Mouse (Mus musculus): ENCODE results near the gene Samd5. TPM values are rescaled to one million over a fixed set of nuclear protein-coding genes. Genes with fewer than 3 reads are reported as not detected.
A peak's percentile ranks its signal among the peaks of the same experiment; 100 is the strongest.

Samd5 gene
- polyA plus RNA-seq, 1 experiment from 2014 or later: 8.9 TPM

GRCm38 (mm10) chr10:9603290-9603689, 71.7 kb downstream of the Samd5 start:
- peak; percentile 18; the same call in 1 of the 2 replicates for ATAC-seq (ENCODE audit: low read depth)
- H3K9me3 ChIP-seq (ENCODE audit: control insufficient read depth, low read length): no peaks in the 10 kb centered on the region
- no peak overlapping the region for H3K4me3 ChIP-seq (ENCODE audit: low read length)
- no peak overlapping the region for H3K4me2 ChIP-seq (ENCODE audit: low read depth, low read length)
- no peaks in the 10 kb centered on the region for H3K36me3 ChIP-seq (ENCODE audit: control insufficient read depth, insufficient read depth, low read length)
- WGBS: 42% methylated on average over 5 of the region's 5 CpGs
- H3K4me1 ChIP-seq (replicated peaks; ENCODE audit: control insufficient read depth, insufficient read depth, low read length): peaks cover 11% of the 10 kb centered on the region; the same call in 1 of the 2 replicates
- H3K27ac ChIP-seq (ENCODE audit: low read length): peak overlapping the region; percentile 25; the same call in 1 of the 2 replicates
- no peaks in the 10 kb centered on the region for H3K27me3 ChIP-seq (ENCODE audit: control insufficient read depth, insufficient read depth, low read depth, low read length)
- no peak overlapping the region for H3K9ac ChIP-seq (ENCODE audit: low read length)

- ATAC-seq (ENCODE audit: low read depth): peak; percentile 75
- peak overlapping the region; percentile 25 for H3K27ac ChIP-seq (ENCODE audit: low read length)
These were observed 72.2 kb downstream of the Samd5 start for GRCm38 (mm10) chr10:9602845-9603244.

GRCm38 (mm10) chr10:9602389-9602788, 72.6 kb downstream of the Samd5 start:
- Histone ChIP-seq H3K27me3 (ENCODE audit: control insufficient read depth, insufficient read depth, low read depth, low read length) (no peaks in the 10 kb centered on the region), H3K9me3 (ENCODE audit: control insufficient read depth, low read length) (no peaks in the 10 kb centered on the region), H3K4me1 (replicated peaks; ENCODE audit: control insufficient read depth, insufficient read depth, low read length) (peaks cover 9% of the 10 kb centered on the region; the same call in 1 of the 2 replicates), H3K9ac (ENCODE audit: low read length) (no peak overlapping the region), H3K4me3 (ENCODE audit: low read length) (no peak overlapping the region), H3K36me3 (ENCODE audit: control insufficient read depth, insufficient read depth, low read length) (no peaks in the 10 kb centered on the region), H3K4me2 (ENCODE audit: low read depth, low read length) (no peak overlapping the region), H3K27ac (ENCODE audit: low read length) (peak overlapping the region; percentile 25; the same call in 1 of the 2 replicates)
- WGBS: 72% methylated on average over 4 of the region's 4 CpGs
- ATAC-seq (ENCODE audit: low read depth): peak; percentile 22; the same call in 1 of the 2 replicates

More at GRCm38 (mm10) chr10:9602845-9603244, 72.2 kb downstream of the Samd5 start:
- H3K4me1 ChIP-seq (replicated peaks; ENCODE audit: control insufficient read depth, insufficient read depth, low read length): peaks cover 9% of the 10 kb centered on the region; the same call in 1 of the 2 replicates
- no peaks in the 10 kb centered on the region for H3K36me3 ChIP-seq (ENCODE audit: control insufficient read depth, insufficient read depth, low read length)
- H3K4me3 ChIP-seq (ENCODE audit: low read length): no peak overlapping the region
- no peaks in the 10 kb centered on the region for H3K9me3 ChIP-seq (ENCODE audit: control insufficient read depth, low read length)
- no peak overlapping the region for H3K9ac ChIP-seq (ENCODE audit: low read length)
- H3K4me2 ChIP-seq (ENCODE audit: low read depth, low read length): no peak overlapping the region
- no peaks in the 10 kb centered on the region for H3K27me3 ChIP-seq (ENCODE audit: control insufficient read depth, insufficient read depth, low read depth, low read length)
- 43% methylated on average over 5 of the region's 5 CpGs for WGBS

GRCm38 (mm10) chr10:9596228-9596627, 78.8 kb downstream of the Samd5 start:
- Histone ChIP-seq H3K36me3 (ENCODE audit: control insufficient read depth, insufficient read depth, low read length) (no peaks in the 10 kb centered on the region), H3K27me3 (ENCODE audit: control insufficient read depth, insufficient read depth, low read depth, low read length) (no peaks in the 10 kb centered on the region), H3K9ac (ENCODE audit: low read length) (no peak overlapping the region), H3K4me2 (ENCODE audit: low read depth, low read length) (no peak overlapping the region), H3K27ac (ENCODE audit: low read length) (no peak overlapping the region), H3K4me1 (replicated peaks; ENCODE audit: control insufficient read depth, insufficient read depth, low read length) (no peaks in the 10 kb centered on the region), H3K9me3 (ENCODE audit: control insufficient read depth, low read length) (no peaks in the 10 kb centered on the region), H3K4me3 (ENCODE audit: low read length) (no peak overlapping the region)
- 88% methylated on average over 5 of the region's 5 CpGs for WGBS
- ATAC-seq (ENCODE audit: low read depth): no peak

- Histone ChIP-seq H3K9ac (ENCODE audit: low read length) (no peak overlapping the region), H3K9me3 (ENCODE audit: control insufficient read depth, low read length) (no peaks in the 10 kb centered on the region), H3K4me2 (ENCODE audit: low read depth, low read length) (no peak overlapping the region), H3K36me3 (ENCODE audit: control insufficient read depth, insufficient read depth, low read length) (no peaks in the 10 kb centered on the region), H3K27ac (ENCODE audit: low read length) (no peak overlapping the region), H3K27me3 (ENCODE audit: control insufficient read depth, insufficient read depth, low read depth, low read length) (no peaks in the 10 kb centered on the region), H3K4me3 (ENCODE audit: low read length) (no peak overlapping the region), H3K4me1 (replicated peaks; ENCODE audit: control insufficient read depth, insufficient read depth, low read length) (no peaks in the 10 kb centered on the region)
- ATAC-seq (ENCODE audit: low read depth): no peak
- 83% methylated on average over 4 of the region's 4 CpGs for WGBS
These were observed 80.3 kb downstream of the Samd5 start for GRCm38 (mm10) chr10:9594666-9595065.

- H3K27ac ChIP-seq (ENCODE audit: low read length): no peak overlapping the region
- H3K27me3 ChIP-seq (ENCODE audit: control insufficient read depth, insufficient read depth, low read depth, low read length): no peaks in the 10 kb centered on the region
- H3K4me3 ChIP-seq (ENCODE audit: low read length): no peak overlapping the region
- H3K36me3 ChIP-seq (ENCODE audit: control insufficient read depth, insufficient read depth, low read length): no peaks in the 10 kb centered on the region
- no peak overlapping the region for H3K9ac ChIP-seq (ENCODE audit: low read length)
- H3K4me2 ChIP-seq (ENCODE audit: low read depth, low read length): no peak overlapping the region
- WGBS: 87% methylated on average over 2 of the region's 2 CpGs
- no peaks in the 10 kb centered on the region for H3K4me1 ChIP-seq (replicated peaks; ENCODE audit: control insufficient read depth, insufficient read depth, low read length)
- ATAC-seq (ENCODE audit: low read depth): no peak
- no peaks in the 10 kb centered on the region for H3K9me3 ChIP-seq (ENCODE audit: control insufficient read depth, low read length)
These were observed 84.4 kb downstream of the Samd5 start for GRCm38 (mm10) chr10:9590606-9591005.

GRCm38 (mm10) chr10:9586328-9586727, 88.7 kb downstream of the Samd5 start:
- ATAC-seq (ENCODE audit: low read depth): no peak
- no peak overlapping the region for H3K27ac ChIP-seq (ENCODE audit: low read length)
- 62% methylated on average over 5 of the region's 5 CpGs for WGBS
- no peaks in the 10 kb centered on the region for H3K36me3 ChIP-seq (ENCODE audit: control insufficient read depth, insufficient read depth, low read length)
- H3K27me3 ChIP-seq (ENCODE audit: control insufficient read depth, insufficient read depth, low read depth, low read length): no peaks in the 10 kb centered on the region
- no peak overlapping the region for H3K9ac ChIP-seq (ENCODE audit: low read length)
- no peak overlapping the region for H3K4me2 ChIP-seq (ENCODE audit: low read depth, low read length)
- no peak overlapping the region for H3K4me3 ChIP-seq (ENCODE audit: low read length)
- no peaks in the 10 kb centered on the region for H3K4me1 ChIP-seq (replicated peaks; ENCODE audit: control insufficient read depth, insufficient read depth, low read length)
- H3K9me3 ChIP-seq (ENCODE audit: control insufficient read depth, low read length): no peaks in the 10 kb centered on the region

- Histone ChIP-seq H3K27ac (ENCODE audit: low read length) (no peak overlapping the region), H3K4me1 (replicated peaks; ENCODE audit: control insufficient read depth, insufficient read depth, low read length) (no peaks in the 10 kb centered on the region), H3K4me2 (ENCODE audit: low read depth, low read length) (no peak overlapping the region), H3K9me3 (ENCODE audit: control insufficient read depth, low read length) (no peaks in the 10 kb centered on the region), H3K27me3 (ENCODE audit: control insufficient read depth, insufficient read depth, low read depth, low read length) (no peaks in the 10 kb centered on the region), H3K36me3 (ENCODE audit: control insufficient read depth, insufficient read depth, low read length) (no peaks in the 10 kb centered on the region), H3K4me3 (ENCODE audit: low read length) (no peak overlapping the region), H3K9ac (ENCODE audit: low read length) (no peak overlapping the region)
- WGBS: 62% methylated on average over 5 of the region's 5 CpGs
- no peak for ATAC-seq (ENCODE audit: low read depth)
These were observed 95.6 kb downstream of the Samd5 start for GRCm38 (mm10) chr10:9579374-9579773.

GRCm38 (mm10) chr10:9575605-9576004, 99.4 kb downstream of the Samd5 start:
- no peak overlapping the region for H3K27ac ChIP-seq (ENCODE audit: low read length)
- H3K4me1 ChIP-seq (replicated peaks; ENCODE audit: control insufficient read depth, insufficient read depth, low read length): no peaks in the 10 kb centered on the region
- H3K27me3 ChIP-seq (ENCODE audit: control insufficient read depth, insufficient read depth, low read depth, low read length): no peaks in the 10 kb centered on the region
- no peaks in the 10 kb centered on the region for H3K9me3 ChIP-seq (ENCODE audit: control insufficient read depth, low read length)
- no peaks in the 10 kb centered on the region for H3K36me3 ChIP-seq (ENCODE audit: control insufficient read depth, insufficient read depth, low read length)
- peak; percentile 56; the same call in 1 of the 2 replicates for ATAC-seq (ENCODE audit: low read depth)
- no peak overlapping the region for H3K4me2 ChIP-seq (ENCODE audit: low read depth, low read length)
- H3K9ac ChIP-seq (ENCODE audit: low read length): no peak overlapping the region
- no peak overlapping the region for H3K4me3 ChIP-seq (ENCODE audit: low read length)
- WGBS: 42% methylated on average over 4 of the region's 4 CpGs

- Histone ChIP-seq H3K27ac (ENCODE audit: low read length) (no peak overlapping the region), H3K27me3 (ENCODE audit: control insufficient read depth, insufficient read depth, low read depth, low read length) (no peaks in the 10 kb centered on the region), H3K9ac (ENCODE audit: low read length) (no peak overlapping the region), H3K4me3 (ENCODE audit: low read length) (no peak overlapping the region), H3K4me2 (ENCODE audit: low read depth, low read length) (no peak overlapping the region), H3K36me3 (ENCODE audit: control insufficient read depth, insufficient read depth, low read length) (no peaks in the 10 kb centered on the region), H3K9me3 (ENCODE audit: control insufficient read depth, low read length) (no peaks in the 10 kb centered on the region), H3K4me1 (replicated peaks; ENCODE audit: control insufficient read depth, insufficient read depth, low read length) (no peaks in the 10 kb centered on the region)
- ATAC-seq (ENCODE audit: low read depth): no peak
- WGBS: 69% methylated on average over 4 of the region's 4 CpGs
These were observed 100.9 kb downstream of the Samd5 start for GRCm38 (mm10) chr10:9574135-9574534.

All from lung, embryonic 16.5 days (tissue).